Mouse (Mus musculus) embryonic fibroblast, embryonic 13.5 days (primary cell): ENCODE results near the gene AF067063.
"Not testable (repeated sequence)": the region's sequence is repeated elsewhere in the genome, so short reads cannot be mapped to it uniquely, and the experiment has no call there.

Source experiments
- CTCF ChIP-seq: IDR thresholded peaks from 2 replicates; pipeline ENCODE4 v1.5.1; 2011; ENCODE audit warnings: mild to moderate bottlenecking, control low read depth, low read length, moderate library complexity, borderline replicate concordance; ENCODE audit not compliant: insufficient read depth
- POLR2A ChIP-seq: IDR thresholded peaks from 2 replicates; pipeline ENCODE4 v1.6.1; 2011; ENCODE audit warnings: low read depth, mild to moderate bottlenecking, control low read depth, low read length, moderate library complexity

- not testable (repeated sequence) for TF ChIP-seq POLR2A, CTCF
These were observed at the start of gene AF067063 for GRCm38 (mm10) chr13:119830116-119830515.
